Mouse (Mus musculus): Measurements from ENCODE around the gene 1500011B03Rik.

DNA sequence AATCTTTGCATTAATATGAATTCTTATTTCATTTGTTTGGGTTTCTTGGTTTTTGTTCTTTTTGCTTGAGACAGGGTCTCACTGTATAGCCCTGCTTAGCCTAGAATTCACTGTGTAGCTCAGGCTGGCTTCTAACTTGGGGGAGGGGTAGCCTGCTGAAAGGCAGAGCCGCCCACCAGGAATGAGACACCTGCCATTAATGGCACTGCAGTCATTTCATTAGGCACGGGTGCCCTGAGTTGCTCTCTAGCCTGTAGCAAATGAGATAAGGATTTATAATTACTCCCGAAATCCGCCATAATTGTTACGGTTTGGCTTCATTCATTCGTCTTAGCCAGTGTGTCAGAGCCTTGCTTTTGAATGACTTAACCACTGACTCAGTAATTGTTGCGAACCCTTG is 47.1 kb downstream of the 1500011B03Rik start:
- TF ChIP-seq CTCF (IDR thresholded peaks at IDR 0.05; ENCODE audit: extremely low read depth, insufficient read length, insufficient replicate concordance, low read depth, low read length) = no peak
- TF ChIP-seq POLR2A (IDR thresholded peaks at IDR 0.05; ENCODE audit: low read depth, low read length) = no peak
